Mouse (Mus musculus) limb, embryonic 15.5 days (tissue): ENCODE measurements at regions not wholly inside any gene's neighbourhood (a gene's known extent, or its start where the extent isn't known, plus 50 kb on each side); places are given as distances from the start of the nearest gene placed in this dataset.
"Not testable (repeated sequence)": the region's sequence is repeated elsewhere in the genome, so short reads cannot be mapped to it uniquely, and the experiment has no call there.

Experiments
- ATAC-seq: fragments of 200-750 bp; cut with Nextera tagmentation; 2 replicates; pipeline ENCODE4 v1.8.0; 2017; ENCODE audit warnings: low read depth, moderate TSS enrichment; ENCODE audit not compliant: insufficient number of reproducible peaks, low FRiP score, low TSS enrichment
- H3K27ac ChIP-seq: fragments of 300-500 bp; sonication (generic); 2 replicates; pipeline ENCODE4 v1.5.1; 2015; ENCODE audit warnings: moderate library complexity, mild to moderate bottlenecking, inconsistent platforms
- H3K27me3 ChIP-seq: fragments of 300-500 bp; sonication (generic); 2 replicates; pipeline ENCODE4 v1.6.1; 2015; ENCODE audit warnings: inconsistent platforms
- H3K36me3 ChIP-seq: fragments of 300-500 bp; sonication (generic); 2 replicates; pipeline ENCODE4 v1.6.1; 2015; ENCODE audit warnings: inconsistent platforms
- H3K4me1 ChIP-seq: fragments of 300-500 bp; sonication (generic); 2 replicates; pipeline ENCODE4 v1.6.1; 2015; ENCODE audit warnings: inconsistent platforms
- H3K4me2 ChIP-seq: fragments of 300-500 bp; sonication (generic); 2 replicates; pipeline ENCODE4 v1.6.1; 2015; ENCODE audit warnings: mild to moderate bottlenecking, inconsistent platforms
- H3K4me3 ChIP-seq: fragments of 300-500 bp; sonication (generic); 2 replicates; pipeline ENCODE4 v1.5.1; 2015; ENCODE audit warnings: mild to moderate bottlenecking, inconsistent platforms
- H3K9ac ChIP-seq: fragments of 300-500 bp; sonication (generic); 2 replicates; pipeline ENCODE4 v1.6.1; 2015; ENCODE audit warnings: inconsistent platforms
- H3K9me3 ChIP-seq: fragments of 300-500 bp; sonication (generic); 2 replicates; pipeline ENCODE4 v1.6.1; 2016; ENCODE audit warnings: inconsistent platforms
- WGBS: fragments of 180-500 bp; shearing (Covaris S2); methylation state at CpG from one replicate; pipeline ENCODE4 v1.1.7; 2015; 5-methylcytosine and 5-hydroxymethylcytosine counted together

GRCm38 (mm10) chr2:71597956-71598355, 51.4 kb upstream of the Dlx2 start:
- Histone ChIP-seq H3K4me3 (no peak overlapping the region), H3K36me3 (no peaks in the 10 kb centered on the region), H3K9ac (no peak overlapping the region), H3K27me3 (no peaks in the 10 kb centered on the region), H3K27ac (no peak overlapping the region), H3K4me2 (no peak overlapping the region), H3K4me1 (peaks cover 16% of the 10 kb centered on the region), H3K9me3 (no peaks in the 10 kb centered on the region)
- no peak for ATAC-seq
- 82% methylated on average over 5 of the region's 5 CpGs for WGBS

- Histone ChIP-seq H3K9me3 (no peaks in the 10 kb centered on the region), H3K4me1 (peaks cover 16% of the 10 kb centered on the region), H3K9ac (no peak overlapping the region), H3K27me3 (no peaks in the 10 kb centered on the region), H3K36me3 (no peaks in the 10 kb centered on the region), H3K27ac (no peak overlapping the region), H3K4me2 (no peak overlapping the region), H3K4me3 (no peak overlapping the region)
- 43% methylated on average over 10 of the region's 10 CpGs for WGBS
- no peak for ATAC-seq
Observed at GRCm38 (mm10) chr2:71598368-71598767, 51.8 kb upstream of the Dlx2 start.

- 0 out of 2 replicates have a peak, but pooled peaks have one; percentile 70 for ATAC-seq
- Histone ChIP-seq H3K4me3 (no peak overlapping the region), H3K27ac (no peak overlapping the region), H3K4me1 (peaks cover 16% of the 10 kb centered on the region), H3K9me3 (no peaks in the 10 kb centered on the region), H3K4me2 (no peak overlapping the region), H3K27me3 (no peaks in the 10 kb centered on the region), H3K9ac (no peak overlapping the region), H3K36me3 (no peaks in the 10 kb centered on the region)
- WGBS: 15% methylated on average over 5 of the region's 5 CpGs
Observed at GRCm38 (mm10) chr2:71598778-71599177, 52.2 kb upstream of the Dlx2 start.

GRCm38 (mm10) chr2:71600213-71600612, 53.7 kb upstream of the Dlx2 start:
- Histone ChIP-seq H3K9ac (no peak overlapping the region), H3K9me3 (no peaks in the 10 kb centered on the region), H3K36me3 (no peaks in the 10 kb centered on the region), H3K4me3 (no peak overlapping the region), H3K27me3 (no peaks in the 10 kb centered on the region), H3K4me1 (peaks cover 7% of the 10 kb centered on the region; the same call in 1 of the 2 replicates), H3K4me2 (no peak overlapping the region), H3K27ac (no peak overlapping the region)
- no peak for ATAC-seq
- 68% methylated on average over 7 of the region's 7 CpGs for WGBS

- Histone ChIP-seq H3K4me3 (no peak overlapping the region), H3K27ac (no peak overlapping the region), H3K27me3 (no peaks in the 10 kb centered on the region), H3K4me2 (no peak overlapping the region), H3K9me3 (no peaks in the 10 kb centered on the region), H3K4me1 (peaks cover 5% of the 10 kb centered on the region; the same call in 1 of the 2 replicates), H3K36me3 (no peaks in the 10 kb centered on the region), H3K9ac (no peak overlapping the region)
- ATAC-seq: no peak
- WGBS: 64% methylated on average over 1 of the region's 1 CpGs
Observed at GRCm38 (mm10) chr2:71600999-71601398, 54.4 kb upstream of the Dlx2 start.

- not testable (repeated sequence) for H3K36me3 ChIP-seq, H3K4me1 ChIP-seq, H3K27me3 ChIP-seq, ATAC-seq, H3K9ac ChIP-seq, H3K4me2 ChIP-seq, H3K9me3 ChIP-seq, H3K27ac ChIP-seq, H3K4me3 ChIP-seq
- WGBS: 88% methylated on average over 8 of the region's 8 CpGs
Observed at GRCm38 (mm10) chr2:71603796-71604195, 57.2 kb upstream of the Dlx2 start.

GRCm38 (mm10) chr2:71605606-71606005, 59.1 kb upstream of the Dlx2 start:
- WGBS: 95% methylated on average over 1 of the region's 1 CpGs
- Histone ChIP-seq H3K9ac (no peak overlapping the region), H3K27me3 (no peaks in the 10 kb centered on the region), H3K27ac (no peak overlapping the region), H3K4me3 (no peak overlapping the region), H3K9me3 (no peaks in the 10 kb centered on the region), H3K36me3 (no peaks in the 10 kb centered on the region), H3K4me2 (no peak overlapping the region), H3K4me1 (peaks cover 4% of the 10 kb centered on the region; the same call in 1 of the 2 replicates)
- no peak for ATAC-seq

- no peaks in the 10 kb centered on the region for H3K9me3 ChIP-seq
- H3K9ac ChIP-seq: no peak overlapping the region
- no peak for ATAC-seq
- H3K36me3 ChIP-seq: no peaks in the 10 kb centered on the region
- no peak overlapping the region for H3K27ac ChIP-seq
- no peak overlapping the region for H3K4me2 ChIP-seq
- 84% methylated on average over 3 of the region's 3 CpGs for WGBS
- H3K4me3 ChIP-seq: no peak overlapping the region
- H3K27me3 ChIP-seq: no peaks in the 10 kb centered on the region
- peaks cover 7% of the 10 kb centered on the region; the same call in 1 of the 2 replicates for H3K4me1 ChIP-seq
Observed at GRCm38 (mm10) chr2:71607087-71607502, 60.5 kb upstream of the Dlx2 start.

GRCm38 (mm10) chr2:71613216-71613615, 66.7 kb upstream of the Dlx2 start:
- Histone ChIP-seq H3K9ac (no peak overlapping the region), H3K4me1 (0 out of 2 replicates have a peak, but pooled peaks cover 7% of the 10 kb centered on the region), H3K27ac (no peak overlapping the region), H3K4me3 (no peak overlapping the region), H3K27me3 (no peaks in the 10 kb centered on the region), H3K36me3 (no peaks in the 10 kb centered on the region), H3K9me3 (no peaks in the 10 kb centered on the region), H3K4me2 (no peak overlapping the region)
- ATAC-seq: no peak
- WGBS: 55% methylated on average over 2 of the region's 2 CpGs

- Histone ChIP-seq H3K4me1 (no peaks in the 10 kb centered on the region), H3K4me2 (no peak overlapping the region), H3K27ac (no peak overlapping the region), H3K4me3 (no peak overlapping the region), H3K9ac (no peak overlapping the region), H3K27me3 (no peaks in the 10 kb centered on the region), H3K9me3 (no peaks in the 10 kb centered on the region), H3K36me3 (no peaks in the 10 kb centered on the region)
- 87% methylated on average over 5 of the region's 5 CpGs for WGBS
- ATAC-seq: no peak
Observed at GRCm38 (mm10) chr2:71616526-71616925, 70.0 kb upstream of the Dlx2 start.

GRCm38 (mm10) chr2:71621458-71621857, 74.9 kb upstream of the Dlx2 start:
- WGBS: 91% methylated on average over 2 of the region's 2 CpGs
- no peak overlapping the region for H3K4me2 ChIP-seq
- ATAC-seq: no peak
- no peak overlapping the region for H3K27ac ChIP-seq
- H3K27me3 ChIP-seq: 0 out of 2 replicates have a peak, but pooled peaks cover 5% of the 10 kb centered on the region
- H3K4me1 ChIP-seq: peaks cover 7% of the 10 kb centered on the region
- no peaks in the 10 kb centered on the region for H3K36me3 ChIP-seq
- no peak overlapping the region for H3K4me3 ChIP-seq
- H3K9ac ChIP-seq: no peak overlapping the region
- no peaks in the 10 kb centered on the region for H3K9me3 ChIP-seq

- WGBS: 50% methylated on average over 9 of the region's 9 CpGs
- ATAC-seq: no peak
Observed at GRCm38 (mm10) chr2:71622532-71623099, 76.1 kb upstream of the Dlx2 start.

GRCm38 (mm10) chr2:71623134-71623533, 76.6 kb upstream of the Dlx2 start:
- Histone ChIP-seq H3K4me2 (no peak overlapping the region), H3K9ac (no peak overlapping the region), H3K27me3 (0 out of 2 replicates have a peak, but pooled peaks cover 5% of the 10 kb centered on the region), H3K4me1 (peaks cover 7% of the 10 kb centered on the region), H3K9me3 (no peaks in the 10 kb centered on the region), H3K4me3 (no peak overlapping the region), H3K27ac (no peak overlapping the region), H3K36me3 (no peaks in the 10 kb centered on the region)
- no peak for ATAC-seq
- WGBS: 60% methylated on average over 2 of the region's 2 CpGs

More at GRCm38 (mm10) chr2:71622532-71623099, 76.1 kb upstream of the Dlx2 start:
- no peak overlapping the region for H3K4me3 ChIP-seq
- no peaks in the 10 kb centered on the region for H3K36me3 ChIP-seq
- no peaks in the 10 kb centered on the region for H3K9me3 ChIP-seq
- no peak overlapping the region for H3K9ac ChIP-seq
- no peak overlapping the region for H3K4me2 ChIP-seq
- no peak overlapping the region for H3K27ac ChIP-seq
- 0 out of 2 replicates have a peak, but pooled peaks cover 5% of the 10 kb centered on the region for H3K27me3 ChIP-seq
- peaks cover 7% of the 10 kb centered on the region for H3K4me1 ChIP-seq
